Mouse (Mus musculus): ENCODE data around the gene Insm1. TPM values are rescaled to one million over a fixed set of nuclear protein-coding genes. Genes with fewer than 3 reads are reported as not detected.

The Insm1 gene
- not detected for total RNA-seq (2021)

DNA sequence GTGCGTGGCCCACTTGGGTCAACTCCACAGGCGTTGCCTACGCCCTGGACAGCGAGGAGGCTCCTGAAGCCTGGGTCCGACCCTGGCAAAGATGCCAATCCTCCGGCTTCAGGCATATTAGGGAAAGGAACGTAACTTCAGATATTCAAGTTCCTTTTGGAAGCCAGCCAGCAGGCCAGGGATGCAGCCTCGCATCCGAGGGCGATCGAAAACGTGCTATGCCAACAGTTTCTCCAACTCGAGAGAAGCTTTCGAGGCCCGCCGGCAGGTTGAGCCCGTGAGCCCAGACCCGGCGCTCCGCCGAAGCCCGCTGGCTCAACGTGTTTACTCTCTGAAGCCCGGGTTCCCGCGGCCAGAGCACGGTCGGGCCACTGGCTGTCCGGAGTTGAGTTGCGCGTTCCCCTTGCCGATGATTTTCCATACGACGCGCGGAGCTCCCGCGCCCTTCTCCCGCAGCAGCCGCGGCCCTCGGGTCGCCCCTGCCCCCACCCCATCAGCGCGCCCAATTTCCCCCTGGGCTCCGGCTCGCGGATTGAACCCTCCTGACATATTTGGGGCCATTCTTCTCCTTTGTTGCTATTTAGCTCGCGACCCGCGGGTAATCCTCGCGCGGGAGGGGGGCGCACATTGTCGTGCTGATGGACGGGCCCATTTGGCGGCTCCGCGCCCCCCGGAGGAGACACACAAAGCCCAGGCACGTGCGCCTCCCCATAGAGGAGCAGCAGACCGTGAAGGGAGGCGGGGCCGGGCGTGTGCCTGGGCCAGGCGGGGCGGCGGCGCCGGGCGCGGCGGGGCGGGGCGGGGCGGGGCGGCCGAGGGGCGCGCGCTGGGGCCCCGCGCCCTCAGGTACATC is at the start of gene Insm1:
Gene Insm1, plus strand, starts transcription at position 846 of the 853 bp plus-strand sequence.
- intact Hi-C loops (cut with DNase I) = loop anchor here (10.0 kb wide), 1 partner anchor 863 kb away; the partner anchor contains the start of gene Nkx2-4
- no peak for DNase-seq (ENCODE audit: low spot score)

DNA sequence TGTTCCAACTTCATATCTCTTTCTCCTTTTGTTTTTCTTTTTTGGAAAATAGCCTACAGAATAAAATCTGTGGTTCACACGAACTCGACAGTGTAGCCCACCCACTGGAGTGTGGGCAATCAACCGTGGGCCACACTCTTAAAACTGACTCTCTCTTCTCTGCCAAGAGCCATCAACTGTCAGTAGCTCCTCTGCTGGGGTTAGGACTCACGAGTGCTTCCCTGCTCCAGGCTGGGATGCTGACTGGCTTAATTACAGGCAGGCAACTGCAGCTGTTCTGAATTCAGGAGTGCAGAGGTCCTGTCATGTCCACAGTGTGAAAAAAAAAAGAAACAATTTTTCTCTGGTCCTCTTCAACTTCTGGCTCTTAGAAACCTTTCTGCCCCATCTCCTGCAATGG is 49.6 kb upstream of the Insm1 start:
- intact Hi-C loops (cut with DNase I) = no loop called here

DNA sequence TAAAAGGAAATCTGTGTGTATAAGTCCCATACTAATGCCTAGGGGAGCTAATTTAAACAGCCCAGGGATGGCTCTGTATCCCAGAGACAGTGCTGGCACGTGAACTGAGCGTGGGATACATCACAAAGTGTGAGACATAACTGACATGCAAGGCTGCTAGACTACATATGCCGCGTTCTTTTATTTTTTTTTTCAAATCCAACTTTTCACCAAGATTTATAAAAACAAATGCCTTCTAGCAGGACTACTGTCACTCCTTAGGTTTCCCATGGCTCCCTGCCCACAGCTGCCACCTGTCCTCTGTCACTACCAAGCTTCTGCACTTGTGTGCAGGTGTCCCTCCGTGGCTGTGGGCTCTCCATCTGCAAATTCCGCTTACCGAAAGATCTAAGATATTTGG is 47.5 kb upstream of the Insm1 start:
- no peak for DNase-seq (ENCODE audit: low spot score)
- intact Hi-C loops (cut with DNase I) = no loop called here

More for the DNA sequence above, 49.6 kb upstream of the Insm1 start:
- DNase-seq (ENCODE audit: low spot score) = no peak

DNA sequence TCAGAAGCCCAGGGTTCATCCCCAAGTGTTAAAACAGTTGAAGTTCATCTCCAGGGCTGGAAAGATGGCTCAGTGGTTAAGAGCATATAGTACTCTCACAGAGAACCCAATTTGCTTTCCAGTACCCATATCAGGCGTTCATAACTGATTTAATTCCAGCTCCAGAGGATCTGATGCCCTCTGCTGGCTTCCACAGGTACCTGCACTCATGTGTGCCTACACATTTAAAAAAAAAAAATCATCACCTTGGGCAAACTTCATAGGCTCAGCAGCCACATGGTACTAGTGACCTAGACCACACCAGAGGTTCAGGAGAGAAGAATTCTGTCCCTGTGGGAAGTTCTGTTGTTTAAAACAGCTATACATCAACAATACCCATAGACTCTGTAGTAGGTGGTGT is 43.0 kb upstream of the Insm1 start:
- DNase-seq (ENCODE audit: low spot score) = no peak
- intact Hi-C loops (cut with DNase I) = no loop called here

DNA sequence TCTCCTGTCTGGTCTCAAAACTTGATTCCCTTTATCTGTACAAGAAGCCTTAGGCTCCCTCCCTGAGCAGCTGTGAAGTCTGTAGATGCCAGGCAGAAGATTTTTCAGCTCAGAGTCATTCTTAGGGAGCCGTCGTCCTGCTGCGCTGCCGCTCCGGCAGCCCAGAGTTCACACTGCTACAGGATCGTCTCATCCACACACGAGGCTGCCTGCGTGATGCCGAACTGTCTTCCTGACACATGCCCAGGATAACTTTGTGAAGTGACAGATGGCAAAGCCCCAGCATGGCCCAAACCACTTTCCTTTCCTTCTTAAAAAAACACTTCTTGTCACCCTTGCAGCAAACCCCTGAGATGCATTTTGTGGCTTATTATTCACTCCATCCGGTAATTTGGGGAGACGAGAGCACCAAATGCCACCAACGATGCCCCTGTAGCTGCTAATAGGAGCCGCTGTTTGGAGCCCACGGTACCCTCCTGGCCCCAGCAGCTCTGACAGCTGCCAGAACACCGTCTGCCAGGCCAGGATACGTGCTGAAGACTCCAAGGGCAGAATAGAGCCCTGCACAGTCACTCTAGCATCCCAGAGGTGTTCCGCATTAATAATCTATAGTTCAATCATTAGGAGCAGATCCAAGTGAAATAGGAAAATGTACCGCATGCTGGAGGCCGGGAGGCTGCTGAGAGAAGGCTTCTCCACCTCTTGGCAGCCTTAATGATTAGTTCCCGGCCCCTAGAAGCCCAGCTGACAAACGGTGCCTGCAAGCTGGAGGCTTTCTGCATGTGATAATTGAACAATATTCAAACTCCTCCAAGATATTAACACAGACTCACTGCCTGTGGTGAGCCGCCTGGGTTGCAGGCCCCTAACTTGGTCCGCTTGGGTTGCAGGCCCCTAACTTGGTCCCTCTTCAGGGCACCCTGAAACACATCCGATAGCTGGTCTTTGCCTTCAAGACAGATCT is 37.6 kb upstream of the Insm1 start:
- DNase-seq (ENCODE audit: low spot score) = no peak
- intact Hi-C loops (cut with DNase I) = no loop called here

DNA sequence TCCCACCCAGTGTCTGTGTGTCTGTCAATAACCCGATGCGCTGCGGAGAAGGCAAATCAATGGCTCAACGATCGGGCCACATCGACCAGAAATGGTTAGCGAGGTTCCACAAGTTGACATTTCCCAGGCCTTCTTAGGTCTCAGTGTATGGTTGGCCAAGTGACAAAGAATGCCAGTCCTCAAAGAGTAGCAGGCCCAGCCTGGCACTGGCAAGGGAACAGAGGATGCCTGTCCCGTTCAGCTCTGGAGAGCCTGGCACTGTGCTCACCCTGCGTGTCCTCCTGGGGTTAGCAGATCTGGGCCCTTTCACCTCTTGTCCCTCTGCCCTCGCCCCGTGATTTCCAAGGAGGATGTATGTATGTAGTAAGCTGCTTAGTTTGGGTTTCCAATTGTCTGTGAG is 25.6 kb upstream of the Insm1 start:
- DNase-seq (ENCODE audit: low spot score) = no peak
- intact Hi-C loops (cut with DNase I) = no loop called here

DNA sequence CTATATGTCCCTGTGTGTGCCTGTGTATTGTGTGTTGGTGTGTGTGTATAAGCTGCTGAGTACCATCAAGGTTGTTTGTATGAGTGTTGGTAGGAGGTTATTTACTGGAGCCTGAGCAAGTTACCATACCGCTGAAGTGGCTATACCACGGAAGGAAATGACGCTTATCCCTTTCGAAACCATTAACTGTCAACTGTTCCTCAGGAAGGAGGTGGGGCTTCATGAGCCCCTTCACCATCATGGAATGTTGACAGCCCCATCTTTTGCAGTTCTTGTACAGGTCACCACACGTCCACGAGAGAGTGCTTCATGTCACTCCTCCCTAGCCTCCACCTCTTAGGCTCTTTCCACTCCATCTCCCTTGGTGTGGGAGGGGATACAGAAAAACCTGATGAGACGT is 23.8 kb upstream of the Insm1 start:
- intact Hi-C loops (cut with DNase I) = no loop called here

DNA sequence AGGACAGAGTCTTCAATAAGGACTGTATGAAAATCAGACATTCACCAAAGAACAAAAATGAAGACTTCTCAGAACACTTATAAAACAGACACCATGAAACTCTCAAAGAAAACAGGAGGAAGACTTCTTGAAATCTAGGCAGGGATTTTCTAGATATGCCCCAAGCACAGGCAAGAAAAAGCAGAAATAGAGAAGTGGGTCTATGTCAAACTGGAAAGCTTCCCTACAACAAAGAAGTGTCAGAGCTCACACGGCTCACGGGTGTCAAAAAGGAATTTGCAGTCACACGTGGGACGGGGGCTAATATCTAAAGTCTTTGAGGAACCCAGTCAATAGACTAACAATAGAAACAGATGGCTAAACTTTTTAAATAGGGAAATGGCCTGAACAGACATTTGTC is 10.8 kb upstream of the Insm1 start:
- intact Hi-C loops (cut with DNase I) = loop anchor here (10.0 kb wide), 1 partner anchor 204 kb away; no protein-coding TSS in a partner anchor

More for the DNA sequence above, 23.8 kb upstream of the Insm1 start:
- DNase-seq (ENCODE audit: low spot score) = no peak

DNA sequence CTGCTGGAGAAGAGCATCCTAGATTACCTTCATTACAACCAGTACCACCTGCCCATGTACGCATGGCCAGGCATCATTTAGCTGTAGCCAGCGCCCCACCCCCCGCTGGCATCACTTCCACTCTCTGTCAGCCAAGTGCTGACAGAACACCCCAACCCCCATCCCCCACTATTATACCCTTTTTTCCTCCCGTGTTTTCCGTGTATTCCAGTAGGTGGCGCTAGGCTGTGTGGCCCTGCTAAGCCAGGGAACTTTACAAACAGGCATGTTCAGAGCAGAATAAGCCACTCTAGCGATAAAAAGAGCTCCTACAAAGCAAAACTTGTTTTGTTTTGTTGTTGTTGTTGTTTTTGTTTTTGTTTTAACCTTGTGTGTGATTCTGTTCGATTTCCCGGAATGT is 7.0 kb upstream of the Insm1 start:
- intact Hi-C loops (cut with DNase I) = loop anchor here (10.0 kb wide), 1 partner anchor 200 kb away; no protein-coding TSS in a partner anchor
- no peak for DNase-seq (ENCODE audit: low spot score)

More for the DNA sequence above, 10.8 kb upstream of the Insm1 start:
- no peak for DNase-seq (ENCODE audit: low spot score)

DNA sequence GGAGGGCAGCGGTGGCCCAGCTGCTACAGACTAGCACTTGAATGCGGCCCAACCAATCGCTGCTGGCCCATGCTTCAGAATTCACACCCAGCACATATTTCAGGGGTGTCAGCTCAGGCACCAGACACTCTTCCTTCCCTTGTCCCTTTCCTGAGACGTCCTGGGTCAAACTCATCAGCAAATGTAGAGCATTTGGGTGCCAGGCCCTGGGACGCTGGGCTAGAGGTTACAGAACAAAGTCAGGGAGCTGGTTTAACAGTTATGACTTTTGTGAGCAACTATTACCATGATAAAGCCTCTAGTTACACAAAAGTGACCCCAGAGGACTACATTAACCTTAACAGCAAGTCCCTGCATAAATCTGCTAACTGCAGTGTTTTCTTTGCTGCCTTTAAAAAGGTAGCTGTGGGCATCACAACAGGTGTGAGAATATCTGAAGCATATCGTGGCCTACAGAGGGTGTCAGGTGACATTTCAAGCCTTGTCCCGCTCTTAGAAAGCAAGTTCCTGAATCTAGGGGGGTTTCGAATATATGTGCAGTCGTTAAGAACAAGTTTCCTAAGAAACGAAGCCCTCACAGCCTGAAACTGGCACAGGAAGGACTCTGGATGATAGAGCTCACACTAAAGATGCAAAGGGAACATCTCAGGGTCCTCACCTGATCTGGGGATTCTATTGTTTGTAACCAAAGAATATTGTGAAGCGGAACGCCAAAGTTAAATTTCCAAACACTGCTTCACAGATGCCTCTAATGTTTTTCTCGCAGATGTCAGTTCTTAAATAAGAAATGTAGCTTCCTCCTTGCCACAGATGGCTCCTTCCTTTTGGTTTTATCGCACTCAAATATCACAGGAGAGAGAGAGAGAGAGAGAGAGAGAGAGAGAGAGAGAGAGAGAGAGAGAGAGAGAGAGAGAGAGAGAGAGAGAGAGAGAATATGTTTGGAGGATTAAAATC is 5.3 kb upstream of the Insm1 start:
- intact Hi-C loops (cut with DNase I) = loop anchor here (10.0 kb wide), 1 partner anchor 198 kb away; no protein-coding TSS in a partner anchor
- DNase-seq (ENCODE audit: low spot score) = no peak

DNA sequence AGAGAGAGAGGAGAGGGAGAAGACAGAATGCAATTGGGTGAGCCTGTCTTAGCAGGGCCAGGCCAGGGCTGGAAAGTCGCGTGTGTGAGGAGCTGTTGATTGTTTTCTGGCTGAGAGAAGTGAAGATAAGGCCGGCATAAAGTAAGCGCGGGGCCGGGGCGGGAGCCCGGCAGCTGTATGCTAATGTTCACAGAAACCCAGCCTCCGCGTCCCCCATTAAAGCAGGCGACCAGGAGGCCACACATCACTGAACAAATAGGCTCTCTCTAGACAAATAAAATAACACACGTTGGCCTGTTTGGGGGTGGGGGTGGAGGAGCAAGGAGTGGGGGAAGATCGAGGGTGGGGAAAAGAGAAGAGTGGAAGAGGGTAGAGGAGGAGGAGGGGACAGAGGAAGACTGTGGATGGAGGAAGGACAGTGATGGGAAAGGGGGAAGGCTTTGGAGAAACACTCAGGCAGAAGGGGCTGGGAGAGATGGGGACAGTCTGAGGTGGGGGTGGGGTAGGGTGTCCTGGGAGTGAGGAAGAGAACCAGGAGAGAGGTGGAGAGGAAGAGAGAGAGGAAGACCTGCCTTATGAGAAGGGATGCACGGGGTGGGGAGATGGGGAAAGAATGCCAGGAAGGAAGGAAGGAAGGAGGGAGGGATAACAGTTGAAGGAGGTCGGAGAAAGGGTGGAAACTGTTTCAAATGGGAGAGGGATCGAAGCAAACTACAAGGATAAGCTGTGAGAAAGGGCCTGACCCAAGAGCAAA is 4.3 kb upstream of the Insm1 start:
- no peak for DNase-seq (ENCODE audit: low spot score)
- intact Hi-C loops (cut with DNase I) = loop anchor here (10.0 kb wide), 1 partner anchor 197 kb away; no protein-coding TSS in a partner anchor

DNA sequence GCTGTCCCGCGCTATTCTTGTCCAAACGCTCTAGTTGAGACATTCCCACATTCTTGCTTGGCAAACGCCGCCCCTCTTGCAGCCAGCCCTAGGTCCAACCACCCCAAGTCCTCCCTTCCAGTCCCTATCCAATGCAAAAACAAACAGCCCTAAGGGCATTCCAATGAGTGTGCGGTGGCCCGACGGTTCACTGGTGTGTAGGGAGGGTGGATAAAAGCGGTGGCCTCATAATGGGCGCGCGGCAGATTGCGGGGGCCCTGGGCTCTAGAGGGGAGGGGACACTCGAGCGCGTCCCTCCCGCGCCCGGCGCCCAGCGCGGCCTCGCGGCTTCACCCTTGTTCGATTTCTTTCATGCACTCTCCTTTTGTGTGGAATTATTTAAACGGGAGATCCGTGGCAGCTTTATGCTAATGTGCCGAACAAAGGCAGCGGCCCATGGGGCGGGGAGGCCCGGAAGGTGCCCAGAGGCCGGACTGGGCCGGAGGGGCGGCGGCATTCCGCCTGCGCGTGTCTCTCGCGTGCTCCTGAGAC is 3.5 kb upstream of the Insm1 start:
- intact Hi-C loops (cut with DNase I) = loop anchor here (10.0 kb wide), 1 partner anchor 197 kb away; no protein-coding TSS in a partner anchor
- no peak for DNase-seq (ENCODE audit: low spot score)

DNA sequence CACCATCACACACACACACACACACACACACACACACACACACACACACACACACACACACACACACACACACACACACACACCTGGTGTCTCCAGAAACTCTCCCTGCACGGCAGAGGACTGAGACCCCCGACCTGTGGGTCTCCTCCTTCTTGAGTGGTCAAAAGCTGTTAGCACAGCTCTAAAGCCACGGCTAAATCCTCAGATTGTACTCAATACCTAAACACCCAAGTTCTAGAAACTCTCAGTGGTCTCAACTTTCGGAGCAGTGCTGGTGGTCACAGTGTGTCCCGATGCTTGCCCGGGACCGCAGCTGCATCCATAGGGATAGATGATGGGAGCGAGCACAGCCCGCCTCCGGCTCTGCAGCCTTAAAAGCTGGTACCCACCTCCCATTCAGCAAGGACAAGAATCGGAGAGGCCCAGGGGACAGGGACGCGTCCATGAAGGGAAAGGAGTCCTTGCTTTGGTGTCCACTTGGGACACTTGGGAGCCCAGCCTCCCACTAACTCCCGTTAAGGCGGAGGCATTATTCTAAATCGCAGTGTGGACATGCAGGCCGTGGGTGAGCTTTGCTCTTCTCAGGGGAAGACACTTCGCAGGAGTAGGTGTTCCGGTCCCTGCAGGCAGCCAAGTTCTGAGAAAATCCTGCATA is 2.7 kb upstream of the Insm1 start:
- DNase-seq (ENCODE audit: low spot score) = no peak
- intact Hi-C loops (cut with DNase I) = loop anchor here (10.0 kb wide), 1 partner anchor 196 kb away; no protein-coding TSS in a partner anchor

DNA sequence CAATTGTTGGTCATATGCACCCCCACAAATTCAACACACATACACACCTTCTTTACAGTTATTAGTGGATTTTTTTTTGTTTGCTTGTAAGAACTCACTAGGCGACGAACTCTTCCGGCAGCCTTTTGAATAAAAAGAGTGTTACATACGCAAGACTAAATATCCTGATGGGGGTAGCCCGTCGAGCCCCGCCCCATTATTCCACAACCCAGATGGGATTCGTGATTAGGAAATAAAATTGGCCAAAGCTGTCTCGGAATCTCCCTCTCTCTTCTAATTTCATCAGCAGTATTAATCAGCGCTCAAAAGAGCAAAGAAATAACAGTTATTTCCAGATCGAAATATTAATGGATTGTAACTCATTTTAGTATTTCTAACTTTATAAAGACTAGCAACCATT is 1.9 kb upstream of the Insm1 start:
- intact Hi-C loops (cut with DNase I) = loop anchor here (10.0 kb wide), 2 partner anchors 195 to 865 kb away; partner anchors contain the start of gene Nkx2-4
- DNase-seq (ENCODE audit: low spot score) = no peak

DNA sequence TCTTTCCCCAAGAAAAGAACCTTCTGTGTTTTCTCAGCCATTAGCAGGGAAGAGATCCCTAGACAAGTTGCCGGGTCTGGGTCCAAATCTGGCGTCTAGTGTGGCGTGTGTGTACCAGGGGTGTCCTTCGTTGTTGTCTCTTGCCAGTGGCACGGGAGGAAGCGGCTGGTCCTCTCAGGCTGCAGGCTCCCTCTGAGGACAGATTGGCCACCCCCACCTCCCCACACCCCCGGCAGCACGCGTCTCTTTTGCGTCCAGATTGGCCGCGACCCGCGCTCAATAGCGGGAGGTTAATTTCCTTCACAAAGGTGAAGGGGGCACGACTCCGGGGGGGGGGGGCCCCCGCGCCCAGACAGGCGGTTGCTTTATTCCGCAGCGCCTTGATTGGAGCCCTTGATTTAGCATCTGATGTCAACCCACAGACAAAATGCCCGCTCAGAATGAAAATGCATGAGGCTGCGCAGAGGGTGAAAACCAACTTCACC is 1.1 kb upstream of the Insm1 start:
- intact Hi-C loops (cut with DNase I) = loop anchor here (10.0 kb wide), 1 partner anchor 864 kb away; the partner anchor contains the start of gene Nkx2-4
- DNase-seq (ENCODE audit: low spot score) = no peak

DNA sequence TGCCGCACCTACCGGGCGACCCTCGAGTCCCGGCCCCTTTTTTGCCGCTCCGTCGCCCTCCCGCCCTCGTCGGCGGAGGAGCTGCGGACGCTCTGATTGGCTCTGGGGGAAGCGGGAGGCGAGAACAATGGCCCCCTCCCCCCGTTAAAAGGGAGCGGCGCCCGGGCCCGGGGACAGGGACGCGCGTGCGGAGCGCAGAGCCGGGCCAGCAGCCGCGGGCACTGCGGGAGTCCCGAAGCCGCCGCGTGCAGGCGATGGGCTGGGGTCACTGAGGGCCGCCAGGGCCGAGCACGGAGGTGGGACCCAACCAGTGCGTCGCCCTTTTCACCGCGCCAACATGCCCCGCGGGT is 183 bp downstream of the Insm1 start:
- DNase-seq (ENCODE audit: low spot score) = no peak
- intact Hi-C loops (cut with DNase I) = loop anchor here (10.0 kb wide), 1 partner anchor 863 kb away; the partner anchor contains the start of gene Nkx2-4
